Mouse (Mus musculus): ENCODE measurements around the gene Abhd17b. TPM values are rescaled to one million over a fixed set of nuclear protein-coding genes. Genes with fewer than 3 reads are reported as not detected.
"Not testable (repeated sequence)": the region's sequence is repeated elsewhere in the genome, so short reads cannot be mapped to it uniquely, and the experiment has no call there.

Abhd17b gene
- 25.4 and 25.5 TPM in 2 replicates for polyA plus RNA-seq (2015; fragmentation: Nextera tagmentation; extraction: Ambion mirVana)

DNA sequence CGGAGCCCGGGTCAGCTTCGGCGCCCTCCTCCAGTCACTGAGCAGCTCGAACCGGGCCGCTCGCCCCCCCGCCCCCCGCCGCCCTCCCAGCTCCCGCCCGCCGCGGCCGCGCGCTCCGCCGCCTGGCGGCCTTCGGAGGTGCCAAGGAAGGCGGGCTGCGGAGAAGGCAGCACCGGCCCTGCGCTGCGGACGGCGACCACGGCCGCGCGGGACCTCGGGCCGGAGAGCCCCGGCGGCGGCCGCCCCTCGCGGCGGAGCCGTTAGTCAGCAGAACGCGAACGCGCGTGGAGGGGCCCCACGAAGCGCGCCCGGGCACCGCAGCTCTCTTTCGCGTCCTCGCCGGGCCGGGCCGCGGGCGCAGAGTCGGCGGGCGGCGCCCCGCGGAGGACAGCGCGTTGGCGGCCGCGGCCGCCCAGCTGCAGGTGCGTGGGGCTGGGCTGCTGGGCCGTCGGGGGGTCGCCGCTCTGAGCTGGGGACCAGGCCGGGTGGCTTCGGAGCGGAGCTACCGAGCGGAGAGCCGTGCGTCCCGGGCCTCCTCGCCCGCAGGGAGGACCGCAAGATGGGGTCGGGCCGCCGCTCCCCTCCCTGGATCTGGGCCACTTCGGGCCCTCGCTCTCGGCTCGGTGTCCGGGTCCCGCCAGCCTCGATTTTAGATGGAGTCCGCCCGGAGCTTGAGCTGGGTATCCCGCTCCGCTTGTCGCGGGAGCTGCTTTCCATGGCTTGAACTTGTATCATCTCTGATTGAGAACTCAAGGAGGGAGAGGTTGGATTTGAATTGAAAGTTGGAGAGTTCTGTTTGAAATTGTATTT is at the start of gene Abhd17b:
Gene Abhd17b (plus strand): TSS at position 14 of the 810 bp plus-strand sequence.
- Histone ChIP-seq H3K4me1 (no peaks in the 10 kb centered on the region; the same call in 1 of the 2 replicates), H3K27me3 (replicated peaks) (no peaks in the 10 kb centered on the region), H3K9ac (peak within 1 kb of the TSS; percentile 67), H3K4me3 (replicated peaks) (peak within 1 kb of the TSS; percentile 84), H3K27ac (peak within 1 kb of the TSS; percentile 95), H3K9me3 (no peaks in the 10 kb centered on the region), H3K4me2 (peak within 1 kb of the TSS; percentile 74), H3K36me3 (no peaks in the 10 kb centered on the region)
- WGBS, result under 1% methylated on average over 96 of the region's 105 CpGs
- ATAC-seq (ENCODE audit: insufficient read depth, low FRiP score, low read depth), result peak; percentile 9

DNA sequence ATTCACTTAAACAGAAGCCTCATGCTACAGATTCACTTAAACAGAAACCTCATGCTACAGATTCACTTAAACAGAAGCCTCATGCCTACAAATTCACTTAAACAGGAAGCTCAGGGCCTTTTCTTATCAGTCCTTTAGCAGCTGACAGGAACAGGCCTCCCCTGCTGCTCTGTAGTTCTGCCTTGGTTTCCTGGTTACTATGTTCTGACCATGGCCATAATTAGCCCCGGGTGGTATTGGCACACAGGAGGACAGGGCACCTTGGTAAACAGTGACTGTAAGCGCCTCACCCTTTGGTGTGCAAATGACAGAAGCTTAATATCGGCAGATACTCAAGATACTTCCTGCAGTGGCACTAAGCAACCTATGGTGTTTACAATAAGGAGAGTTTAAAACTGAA is 49.1 kb upstream of the Abhd17b start:
- no peak for ATAC-seq (ENCODE audit: insufficient read depth, low FRiP score, low read depth)

DNA sequence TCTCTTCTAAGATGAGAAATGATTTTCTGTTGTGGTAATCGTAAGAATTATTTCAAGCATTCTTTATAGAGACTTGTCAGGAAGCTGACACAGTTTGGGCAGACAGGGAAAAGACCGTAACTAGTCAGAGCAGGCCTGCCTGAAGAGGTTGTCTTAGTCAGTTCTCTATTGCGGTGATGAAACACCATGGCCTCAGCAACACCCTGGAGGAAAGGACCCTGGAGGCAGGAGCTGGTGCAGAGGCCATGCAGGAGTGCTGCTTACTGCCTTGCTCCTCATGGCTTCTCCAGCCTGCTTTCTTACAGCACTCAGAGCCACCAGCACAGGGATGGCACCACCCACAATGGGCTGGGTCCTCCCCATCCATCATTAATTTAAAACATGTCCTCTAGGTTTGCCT is 47.7 kb upstream of the Abhd17b start:
- Histone ChIP-seq H3K27ac (no peak overlapping the region), H3K4me1 (no peaks in the 10 kb centered on the region), H3K9ac (no peak overlapping the region), H3K4me2 (no peak overlapping the region), H3K36me3 (no peaks in the 10 kb centered on the region), H3K9me3 (no peaks in the 10 kb centered on the region), H3K27me3 (replicated peaks) (no peaks in the 10 kb centered on the region), H3K4me3 (replicated peaks) (no peak overlapping the region)
- WGBS, result 86% methylated on average over 3 of the region's 3 CpGs
- ATAC-seq (ENCODE audit: insufficient read depth, low FRiP score, low read depth), result no peak

More for the DNA sequence above, 49.1 kb upstream of the Abhd17b start:
- WGBS, result 48% methylated on average over 3 of the region's 3 CpGs
- Histone ChIP-seq H3K4me3 (replicated peaks) (no peak overlapping the region), H3K9me3 (no peaks in the 10 kb centered on the region), H3K27me3 (replicated peaks) (no peaks in the 10 kb centered on the region), H3K4me2 (no peak overlapping the region), H3K4me1 (peaks cover 7% of the 10 kb centered on the region; the same call in 1 of the 2 replicates), H3K9ac (no peak overlapping the region), H3K27ac (no peak overlapping the region), H3K36me3 (no peaks in the 10 kb centered on the region)

DNA sequence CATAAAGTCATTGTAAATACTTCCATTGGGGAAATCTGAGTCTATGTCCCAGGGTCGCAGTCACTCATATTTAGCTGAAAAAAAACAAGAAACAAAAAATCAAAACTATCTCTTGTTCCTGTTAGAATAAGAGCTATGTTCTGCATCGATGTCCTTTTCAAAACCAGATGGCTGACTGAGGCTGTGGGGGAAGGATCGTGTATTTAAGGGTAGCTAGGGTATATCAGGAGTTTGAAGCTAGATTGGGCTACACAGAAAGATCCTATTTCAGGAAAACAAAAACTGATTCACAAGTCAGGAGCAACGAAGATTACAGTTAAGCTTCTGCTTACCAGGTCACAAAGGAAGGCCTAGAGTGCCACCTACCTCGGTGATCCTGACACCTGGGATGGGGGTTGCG is 42.7 kb upstream of the Abhd17b start:
- ATAC-seq (ENCODE audit: insufficient read depth, low FRiP score, low read depth), result no peak
- Histone ChIP-seq H3K36me3 (no peaks in the 10 kb centered on the region), H3K4me1 (no peaks in the 10 kb centered on the region), H3K9me3 (no peaks in the 10 kb centered on the region), H3K4me2 (no peak overlapping the region), H3K27ac (no peak overlapping the region), H3K27me3 (replicated peaks) (no peaks in the 10 kb centered on the region), H3K9ac (no peak overlapping the region), H3K4me3 (replicated peaks) (no peak overlapping the region)
- 75% methylated on average over 6 of the region's 6 CpGs for WGBS

DNA sequence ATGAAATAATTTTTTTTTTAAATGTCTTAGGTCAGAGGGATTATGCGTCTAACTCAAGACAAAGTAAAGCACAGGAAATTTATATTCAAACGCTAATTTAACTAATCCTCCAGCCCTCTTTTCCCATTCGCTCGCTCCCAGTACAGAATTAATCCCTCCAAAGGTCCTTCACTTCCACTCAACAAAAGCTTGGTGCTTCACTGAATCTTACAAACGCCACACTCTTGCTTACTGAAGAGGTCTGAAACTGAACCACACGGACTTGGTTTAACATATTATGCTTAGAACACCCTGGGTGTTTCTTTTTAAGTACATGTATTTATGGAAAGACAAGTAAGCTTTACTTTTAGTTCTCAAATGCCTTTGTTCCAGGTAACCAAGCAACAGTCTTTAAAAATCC is 41.7 kb upstream of the Abhd17b start:
- Histone ChIP-seq H3K4me1 (no peaks in the 10 kb centered on the region), H3K27me3 (replicated peaks) (no peaks in the 10 kb centered on the region), H3K9ac (no peak overlapping the region), H3K9me3 (no peaks in the 10 kb centered on the region), H3K4me3 (replicated peaks) (no peak overlapping the region), H3K27ac (no peak overlapping the region), H3K4me2 (no peak overlapping the region), H3K36me3 (no peaks in the 10 kb centered on the region)
- 58% methylated on average over 6 of the region's 6 CpGs for WGBS
- no peak for ATAC-seq (ENCODE audit: insufficient read depth, low FRiP score, low read depth)

DNA sequence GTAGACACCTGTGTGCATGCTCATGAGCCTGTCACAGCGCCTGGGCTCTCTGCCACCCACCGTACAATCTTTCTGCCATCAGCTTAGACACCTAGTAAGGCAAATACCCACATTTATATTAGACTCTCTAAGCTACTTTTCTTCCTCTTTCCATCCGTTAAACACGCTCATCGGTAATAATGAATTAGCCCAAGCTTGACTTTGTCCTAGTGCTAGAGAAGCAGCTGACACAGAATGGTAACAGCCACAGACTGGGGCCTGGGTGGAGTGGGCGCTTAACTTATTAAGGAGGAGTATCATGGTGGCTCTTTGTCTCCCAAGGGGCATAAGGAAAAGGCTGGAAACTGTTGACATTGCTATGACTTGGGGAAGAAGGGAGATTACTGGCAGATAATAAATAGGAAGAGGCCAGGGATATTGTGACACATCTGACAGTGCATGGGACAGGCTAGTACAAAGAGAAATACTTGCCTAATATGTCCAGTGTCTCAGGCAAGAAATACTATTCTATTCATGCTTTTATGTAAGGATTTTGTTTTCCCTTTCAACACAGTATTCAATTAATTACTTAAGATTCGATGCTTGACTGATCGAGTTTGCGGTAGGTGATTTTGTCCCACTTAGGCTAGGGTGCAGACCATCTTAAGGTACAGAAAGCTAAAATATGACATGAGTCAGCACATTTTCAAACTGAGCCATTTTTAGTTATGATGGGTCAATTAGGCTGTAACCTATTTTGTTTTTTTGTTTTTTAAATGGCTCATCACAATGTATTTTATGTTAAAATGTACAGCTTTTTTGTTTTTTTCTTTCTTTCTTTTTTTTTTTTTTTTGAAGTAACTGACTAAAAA is 41.0 kb upstream of the Abhd17b start:
- no peak for ATAC-seq (ENCODE audit: insufficient read depth, low FRiP score, low read depth)
- no peaks in the 10 kb centered on the region for H3K36me3 ChIP-seq

DNA sequence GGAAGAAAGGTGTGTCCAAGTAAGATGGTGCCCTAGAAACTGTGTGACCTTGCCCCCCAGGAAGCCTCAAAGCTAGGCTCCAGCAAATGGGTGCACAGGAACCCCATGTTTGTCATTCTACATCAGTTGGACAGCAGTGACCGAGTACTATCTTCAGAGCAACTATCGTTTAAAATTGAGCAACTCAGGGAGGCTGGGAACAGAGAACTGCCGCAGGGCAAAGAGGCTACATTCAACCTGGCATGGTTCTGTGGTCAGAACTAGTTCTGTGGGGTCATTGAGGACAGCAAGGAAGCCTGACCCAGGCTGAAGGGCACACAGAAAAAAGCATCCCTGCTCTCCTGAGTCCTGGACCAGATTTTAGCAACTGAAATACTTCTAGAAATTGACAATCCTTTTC is 37.2 kb upstream of the Abhd17b start:
- Histone ChIP-seq H3K4me3 (replicated peaks) (no peak overlapping the region), H3K36me3 (no peaks in the 10 kb centered on the region), H3K27me3 (replicated peaks) (no peaks in the 10 kb centered on the region), H3K9me3 (no peaks in the 10 kb centered on the region), H3K4me1 (no peaks in the 10 kb centered on the region), H3K27ac (no peak overlapping the region), H3K4me2 (no peak overlapping the region), H3K9ac (no peak overlapping the region)
- ATAC-seq (ENCODE audit: insufficient read depth, low FRiP score, low read depth), result no peak
- 78% methylated on average over 3 of the region's 3 CpGs for WGBS

More for the DNA sequence above, 41.0 kb upstream of the Abhd17b start:
- Histone ChIP-seq H3K4me1 (no peaks in the 10 kb centered on the region), H3K9me3 (no peaks in the 10 kb centered on the region), H3K9ac (no peak overlapping the region), H3K27ac (no peak overlapping the region), H3K4me3 (replicated peaks) (no peak overlapping the region), H3K4me2 (no peak overlapping the region), H3K27me3 (replicated peaks) (no peaks in the 10 kb centered on the region)
- WGBS, result 85% methylated on average over 9 of the region's 9 CpGs

DNA sequence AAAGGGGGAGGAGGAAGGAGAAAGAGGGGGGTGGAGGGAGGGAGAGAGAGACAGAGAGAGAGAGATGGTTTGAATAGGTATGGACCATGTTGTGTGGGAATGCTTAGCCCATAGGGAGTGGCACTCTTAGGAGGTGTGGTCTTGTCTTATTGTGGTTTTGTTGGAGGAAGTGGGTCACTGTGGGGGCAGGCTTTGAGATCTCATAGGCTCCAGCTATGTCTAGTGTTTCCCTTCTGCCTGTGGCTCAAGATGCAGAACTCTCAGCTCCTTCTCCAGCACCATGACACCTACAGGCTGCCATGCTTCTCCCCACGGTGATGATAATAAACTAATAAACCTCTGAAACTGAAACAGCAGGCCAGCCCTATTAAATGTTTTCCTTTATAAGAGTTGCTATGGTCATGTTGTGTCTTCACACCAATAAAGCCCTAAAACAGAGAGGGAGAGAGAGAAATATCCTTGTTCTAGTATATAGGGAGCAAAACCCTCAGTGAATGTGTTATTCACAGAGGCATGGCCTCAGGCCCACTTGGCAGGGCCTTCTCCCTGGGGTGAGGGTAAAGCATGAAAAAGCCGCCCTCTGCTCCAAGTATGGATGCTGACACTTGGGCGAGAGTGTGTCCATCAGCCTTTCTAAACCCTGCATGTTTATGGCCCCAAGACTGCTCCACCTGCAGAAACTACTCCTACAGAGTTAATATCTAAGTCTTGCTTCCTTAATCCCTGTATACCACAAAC is 29.4 kb upstream of the Abhd17b start:
- H3K9me3 ChIP-seq, result no peaks in the 10 kb centered on the region
- H3K9ac ChIP-seq, result no peak overlapping the region
- H3K27ac ChIP-seq, result no peak overlapping the region
- no peaks in the 10 kb centered on the region for H3K36me3 ChIP-seq
- no peak for ATAC-seq (ENCODE audit: insufficient read depth, low FRiP score, low read depth)
- WGBS, result 85% methylated on average over 3 of the region's 3 CpGs
- no peak overlapping the region for H3K4me2 ChIP-seq
- no peaks in the 10 kb centered on the region for H3K4me1 ChIP-seq
- H3K4me3 ChIP-seq (replicated peaks), result no peak overlapping the region
- H3K27me3 ChIP-seq (replicated peaks), result no peaks in the 10 kb centered on the region

DNA sequence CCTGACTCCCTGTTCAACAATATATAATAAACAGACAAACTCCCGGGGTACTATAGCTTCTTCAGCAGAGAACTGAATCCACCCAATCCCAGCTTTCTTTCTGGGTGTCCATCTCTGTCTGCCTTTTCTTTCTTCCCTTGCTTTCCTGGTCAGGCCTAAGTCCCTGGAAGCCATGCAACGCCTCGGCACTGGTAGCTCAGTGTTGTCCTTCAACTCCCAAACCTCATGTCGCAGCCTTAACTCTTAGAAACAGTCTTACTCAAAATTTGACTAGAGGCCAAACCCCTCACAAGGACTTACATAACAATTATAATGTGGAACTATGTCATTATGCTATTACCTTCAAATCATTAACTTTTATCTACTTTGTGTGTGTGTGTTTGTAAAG is 28.8 kb upstream of the Abhd17b start:
- H3K9ac ChIP-seq, result no peak overlapping the region
- no peak overlapping the region for H3K4me3 ChIP-seq (replicated peaks)
- WGBS, result 83% methylated on average over 4 of the region's 4 CpGs
- no peaks in the 10 kb centered on the region for H3K4me1 ChIP-seq
- no peaks in the 10 kb centered on the region for H3K9me3 ChIP-seq
- no peaks in the 10 kb centered on the region for H3K36me3 ChIP-seq
- ATAC-seq (ENCODE audit: insufficient read depth, low FRiP score, low read depth), result no peak
- no peak overlapping the region for H3K27ac ChIP-seq
- no peak overlapping the region for H3K4me2 ChIP-seq
- H3K27me3 ChIP-seq (replicated peaks), result no peaks in the 10 kb centered on the region

DNA sequence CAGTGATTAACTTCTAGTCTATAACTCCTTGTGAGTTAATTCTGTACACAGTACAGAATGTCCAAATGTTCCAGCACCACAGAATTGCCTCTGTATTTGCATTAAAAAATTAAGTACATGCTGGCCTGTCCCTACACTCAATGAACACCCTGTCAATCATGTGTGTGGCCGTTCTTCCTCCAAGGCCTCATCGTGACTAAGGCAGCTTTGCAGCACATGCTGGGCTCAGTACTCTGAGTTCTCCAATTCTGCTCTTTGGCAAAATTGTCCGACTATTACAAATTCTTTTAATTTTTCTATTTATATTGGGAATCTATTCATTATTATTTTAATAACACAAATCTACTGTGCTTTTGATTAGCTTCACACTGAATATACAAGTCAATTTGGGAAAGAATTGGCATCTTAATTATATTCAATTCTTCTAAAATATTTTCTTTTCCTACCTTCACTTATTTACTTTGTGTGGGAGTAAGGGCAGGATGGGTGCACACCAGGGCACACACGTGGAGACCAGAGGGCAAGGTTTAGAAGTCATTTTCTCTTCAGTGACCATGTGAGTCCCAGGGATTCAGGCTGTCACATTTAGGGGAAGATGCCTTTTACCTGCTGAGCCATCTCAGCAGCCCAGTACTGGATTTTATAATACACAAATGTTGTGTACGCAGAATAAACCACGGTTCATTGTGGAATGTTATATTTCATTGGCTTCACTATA is 26.6 kb upstream of the Abhd17b start:
- Histone ChIP-seq H3K9ac (no peak overlapping the region), H3K4me2 (no peak overlapping the region), H3K9me3 (no peaks in the 10 kb centered on the region), H3K27me3 (replicated peaks) (no peaks in the 10 kb centered on the region), H3K36me3 (no peaks in the 10 kb centered on the region), H3K4me1 (no peaks in the 10 kb centered on the region), H3K4me3 (replicated peaks) (no peak overlapping the region), H3K27ac (no peak overlapping the region)
- ATAC-seq (ENCODE audit: insufficient read depth, low FRiP score, low read depth), result no peak
- WGBS, result 88% methylated on average over 6 of the region's 6 CpGs

DNA sequence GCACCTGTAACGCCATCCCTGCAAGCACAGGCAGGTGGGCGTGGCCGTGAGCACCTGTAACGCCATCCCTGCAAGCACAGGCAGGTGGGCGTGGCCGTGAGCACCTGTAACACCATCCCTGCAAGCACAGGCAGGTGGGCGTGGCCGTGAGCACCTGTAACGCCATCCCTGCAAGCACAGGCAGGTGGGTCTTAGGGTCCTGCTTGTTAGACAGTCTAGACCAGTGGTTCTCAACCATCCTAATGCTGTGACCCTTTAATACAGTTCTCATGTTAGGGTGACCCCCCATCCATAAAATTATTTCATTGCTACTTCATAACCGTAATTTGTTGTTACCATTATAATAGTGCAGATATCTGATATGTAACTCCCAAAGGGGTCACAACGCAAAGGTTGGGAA is 24.5 kb upstream of the Abhd17b start:
- not testable (repeated sequence) for H3K4me2 ChIP-seq; H3K4me1 ChIP-seq; H3K9ac ChIP-seq; H3K4me3 ChIP-seq (replicated peaks); H3K27me3 ChIP-seq (replicated peaks); H3K9me3 ChIP-seq; H3K27ac ChIP-seq; H3K36me3 ChIP-seq
- WGBS, result 41% methylated on average over 11 of the region's 11 CpGs
- ATAC-seq (ENCODE audit: insufficient read depth, low FRiP score, low read depth), result peak; percentile 39; the same call in 1 of the 2 replicates

All from stomach, embryonic 15.5 days (tissue).